Mouse (Mus musculus) heart, postnatal 36 days (tissue): Measurements from ENCODE around the gene Xrn1. TPM values are rescaled to one million over a fixed set of nuclear protein-coding genes. Genes with fewer than 3 reads are reported as not detected.
"Not testable (repeated sequence)": the region's sequence is repeated elsewhere in the genome, so short reads cannot be mapped to it uniquely, and the experiment has no call there.

Experiments
- DNase-seq, 2 experiments: peaks; one replicate each; pipeline ENCODE4 v3.0.0; 2021 to 2022
- intact Hi-C: fragments of 180-260 bp; cut with DNase I; formaldehyde crosslinking; loops from one replicate; pipeline ENCODE4 v1.15.1; 2025
- total RNA-seq, 2 experiments: library from RNA; stranded (reverse); gene quantifications; 2 replicates each; pipeline ENCODE4 v1.2.3; 2021

Xrn1 gene
- total RNA-seq, 2 experiments from 2014 or later = 16.1 to 16.8 TPM

- DNase-seq = no peak
- intact Hi-C loops = no loop called here
Observed at GRCm38 (mm10) chr9:96035371-96036086, 81.0 kb downstream of the Xrn1 start.

GRCm38 (mm10) chr9:96044214-96044613 is 89.7 kb downstream of the Xrn1 start:
- DNase-seq = no peak
- intact Hi-C loops = no loop called here

- intact Hi-C loops = loop anchor here (10.0 kb wide), 1 partner anchor 113 kb away; no protein-coding TSS in a partner anchor
- DNase-seq = no peak
Observed at GRCm38 (mm10) chr9:96051501-96051900, 96.9 kb downstream of the Xrn1 start.

GRCm38 (mm10) chr9:96054878-96055277 is 100.3 kb downstream of the Xrn1 start:
- intact Hi-C loops = loop anchor here (10.0 kb wide), 1 partner anchor 110 kb away; no protein-coding TSS in a partner anchor
- no peak for DNase-seq

- no peak for DNase-seq
- intact Hi-C loops = loop anchor here (10.0 kb wide), 1 partner anchor 108 kb away; no protein-coding TSS in a partner anchor
Observed at GRCm38 (mm10) chr9:96056417-96057223, 102.1 kb downstream of the Xrn1 start.

- intact Hi-C loops = no loop called here
- DNase-seq = no peak
Observed at GRCm38 (mm10) chr9:96063083-96063802, 108.7 kb downstream of the Xrn1 start.

GRCm38 (mm10) chr9:96063803-96064475 is 109.4 kb downstream of the Xrn1 start:
- no peak for DNase-seq
- intact Hi-C loops = no loop called here

GRCm38 (mm10) chr9:96067507-96067906 is 112.9 kb downstream of the Xrn1 start:
- no peak for DNase-seq
- intact Hi-C loops = no loop called here

GRCm38 (mm10) chr9:96078752-96079315 is 124.3 kb downstream of the Xrn1 start:
- intact Hi-C loops = no loop called here
- DNase-seq = no peak

GRCm38 (mm10) chr9:96085293-96085692 is 130.7 kb downstream of the Xrn1 start:
- intact Hi-C loops = no loop called here
- DNase-seq = no peak

- intact Hi-C loops = no loop called here
- DNase-seq = no peak
Observed at GRCm38 (mm10) chr9:96087671-96088070, 133.1 kb downstream of the Xrn1 start.

GRCm38 (mm10) chr9:96088456-96088855 is 133.9 kb downstream of the Xrn1 start:
- intact Hi-C loops, DNase-seq: not testable (repeated sequence)

GRCm38 (mm10) chr9:96092637-96093036 is 138.1 kb downstream of the Xrn1 start:
- intact Hi-C loops, DNase-seq: not testable (repeated sequence)

- DNase-seq = no peak
- intact Hi-C loops = no loop called here
Observed at GRCm38 (mm10) chr9:96093221-96093620, 138.7 kb downstream of the Xrn1 start.

- DNase-seq = no peak
- intact Hi-C loops = no loop called here
Observed at GRCm38 (mm10) chr9:96094341-96094740, 139.8 kb downstream of the Xrn1 start.

- intact Hi-C loops = no loop called here
Observed at GRCm38 (mm10) chr9:96095192-96095591, 140.6 kb downstream of the Xrn1 start.

GRCm38 (mm10) chr9:96102846-96103245 is 148.3 kb downstream of the Xrn1 start:
- no peak for DNase-seq

More at GRCm38 (mm10) chr9:96095192-96095591, 140.6 kb downstream of the Xrn1 start:
- DNase-seq = no peak

More at GRCm38 (mm10) chr9:96102846-96103245, 148.3 kb downstream of the Xrn1 start:
- intact Hi-C loops = no loop called here
